Mouse (Mus musculus) ES-E14 (cell line): ENCODE measurements around the gene Smr2. TPM values are rescaled to one million over a fixed set of nuclear protein-coding genes. Genes with fewer than 3 reads are reported as not detected.
"Not testable (repeated sequence)": the region's sequence is repeated elsewhere in the genome, so short reads cannot be mapped to it uniquely, and the experiment has no call there.

Source experiments
- DNase-seq: peaks from one replicate; pipeline ENCODE4 v3.0.0-alpha.2; 2013; ENCODE audit warnings: low read depth, low spot score
- H3K27ac ChIP-seq: 2 replicates; pipeline ENCODE4 v1.5.1; 2012; ENCODE audit warnings: low read depth, mild to moderate bottlenecking, low read length, moderate library complexity, mixed read lengths; ENCODE audit not compliant: poor library complexity, insufficient read depth, severe bottlenecking
- H3K36me3 ChIP-seq: 2 replicates; pipeline ENCODE4 v1.6.1; 2012; ENCODE audit warnings: mild to moderate bottlenecking, low read length, moderate library complexity, mixed read lengths; ENCODE audit not compliant: control insufficient read depth, poor library complexity, insufficient read depth, severe bottlenecking
- H3K4me1 ChIP-seq, 2 experiments: fragments of 150-350 bp in 1 of 2; sonication (generic) in 1 of 2; 2 replicates each; pipeline ENCODE4 v1.6.1; 2012; ENCODE audit warnings: low read length in 2 of 2, mild to moderate bottlenecking in 1 of 2, mixed read lengths in 1 of 2; ENCODE audit not compliant: control insufficient read depth in 2 of 2, insufficient read depth in 2 of 2, poor library complexity in 1 of 2
- H3K4me3 ChIP-seq, 2 experiments: fragments of 150-350 bp in 1 of 2; sonication (generic) in 1 of 2; 2 replicates each; pipeline ENCODE4 v1.5.1; 2012; ENCODE audit warnings: low read length in 2 of 2, low read depth in 1 of 2, mild to moderate bottlenecking in 1 of 2, mixed read lengths in 1 of 2; ENCODE audit not compliant: insufficient read depth in 1 of 2, poor library complexity in 1 of 2, severe bottlenecking in 1 of 2
- H3K9ac ChIP-seq: 2 replicates; pipeline ENCODE4 v1.6.1; 2012; ENCODE audit warnings: low read depth, mild to moderate bottlenecking, low read length, mixed read lengths; ENCODE audit not compliant: poor library complexity, insufficient read depth, severe bottlenecking
- H3K9me3 ChIP-seq: fragments of 150-350 bp; sonication (generic); 2 replicates; pipeline ENCODE4 v1.6.1; 2012; ENCODE audit warnings: low read depth, mild to moderate bottlenecking, low read length; ENCODE audit not compliant: control insufficient read depth, insufficient read depth
- CHD2 ChIP-seq: IDR thresholded peaks from 2 replicates; pipeline ENCODE4 v1.6.1; 2014; ENCODE audit warnings: mild to moderate bottlenecking, low read depth, low read length, inconsistent platforms
- HCFC1 ChIP-seq: IDR thresholded peaks from 2 replicates; pipeline ENCODE4 v1.6.1; 2012; ENCODE audit warnings: low read length, inconsistent platforms, borderline replicate concordance; ENCODE audit not compliant: insufficient read depth
- MAFK ChIP-seq: IDR thresholded peaks from 2 replicates; pipeline ENCODE4 v1.6.1; 2014; ENCODE audit warnings: mild to moderate bottlenecking, low read depth, low read length, inconsistent platforms; ENCODE audit not compliant: insufficient read depth
- ZC3H11A ChIP-seq: IDR thresholded peaks from 2 replicates; pipeline ENCODE4 v1.6.1; 2012; ENCODE audit warnings: low read depth, mild to moderate bottlenecking, inconsistent platforms, low read length, borderline replicate concordance
- ZNF384 ChIP-seq: IDR thresholded peaks from 2 replicates; pipeline ENCODE4 v1.6.1; 2012; ENCODE audit warnings: low read depth, low read length, inconsistent platforms
- in situ Hi-C, 2 experiments: fragments of 600-800 bp; cut with MboI; formaldehyde crosslinking; loops; one replicate each; pipeline ENCODE4 v1.15.1; 2025; ENCODE audit warnings: low sequenced_read_pairs in 2 of 2, inconsistent platforms in 1 of 2; ENCODE audit not compliant: unreplicated experiment in 2 of 2
- total RNA-seq: library from RNA; depleted of rRNA; stranded (reverse); fragments of 300-350 nt; gene quantifications from 2 replicates; pipeline ENCODE4 v1.2.3, GENCODE M21; 2012; rRNA removed

Gene Smr2
- not detected in 2 replicates for total RNA-seq

- H3K4me1 ChIP-seq, H3K9me3 ChIP-seq, in situ Hi-C loops, DNase-seq, H3K9ac ChIP-seq, H3K36me3 ChIP-seq, H3K4me3 ChIP-seq, H3K27ac ChIP-seq: not testable (repeated sequence)
These were observed at the start of gene Smr2 for GRCm38 (mm10) chr5:88086256-88086655. TSS of gene Smr2 (plus strand) at chr5:88086556.

DNA sequence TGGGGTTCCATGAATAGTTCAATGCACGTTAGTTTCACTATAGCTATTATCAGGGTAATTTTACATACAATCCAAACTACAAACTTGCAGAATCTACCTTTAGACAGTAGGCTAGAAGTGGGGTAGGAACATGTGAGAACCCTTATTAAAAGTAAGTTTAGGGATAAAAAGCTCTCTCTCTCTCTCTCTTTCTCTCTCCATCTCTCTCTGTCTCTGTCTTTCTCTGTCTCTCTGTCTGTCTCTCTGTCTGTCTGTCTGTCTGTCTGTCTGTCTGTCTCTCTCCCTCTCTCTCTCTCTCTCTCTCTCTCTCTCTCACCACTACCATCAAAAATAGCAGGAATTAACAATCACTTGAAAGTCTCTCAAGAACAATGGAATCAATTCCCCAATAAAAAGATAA lies 25.1 kb downstream of the Smr2 start, which contains the start of gene Gm11116:
Gene Gm11116 (minus strand): TSS at position 101 of the 400 bp plus-strand sequence.
- peak within 1 kb of the TSS; percentile 60 to 68 for H3K4me3 ChIP-seq
- DNase-seq = no peak

DNA sequence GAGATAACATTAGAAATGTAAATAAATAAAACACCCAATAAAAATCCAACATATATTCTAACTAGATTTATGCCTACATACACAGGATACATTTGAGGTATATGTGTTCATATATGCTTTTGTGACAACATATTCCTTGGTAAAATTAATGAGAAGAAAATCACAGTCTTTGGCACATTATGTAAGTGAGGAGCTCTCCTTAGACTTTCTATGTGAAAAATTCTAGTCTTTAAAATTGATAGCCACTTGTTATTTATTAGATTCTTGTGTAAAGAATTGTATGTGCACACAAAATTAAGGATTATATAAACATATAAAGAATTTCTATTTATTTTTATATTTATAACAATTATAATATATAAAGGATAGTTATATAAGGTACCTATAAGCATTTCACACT lies 67.6 kb downstream of the Smr2 start, which contains the start of gene Gm11115:
Gene Gm11115 (minus strand): TSS at position 101 of the 400 bp plus-strand sequence.
- Histone ChIP-seq H3K9ac (no peak within 1 kb of the TSS), H3K4me3 (no peak within 1 kb of the TSS), H3K9me3 (no peaks in the 10 kb centered on the region), H3K36me3 (no peaks in the 10 kb centered on the region), H3K4me1 (no peaks in the 10 kb centered on the region), H3K27ac (no peak within 1 kb of the TSS)
- in situ Hi-C loops = no loop called here
- no peak for TF ChIP-seq ZC3H11A
- TF ChIP-seq MAFK = no peak
- TF ChIP-seq CHD2 = no peak
- no peak for TF ChIP-seq ZNF384
- no peak for TF ChIP-seq HCFC1
- no peak for DNase-seq

More for the DNA sequence above, 25.1 kb downstream of the Smr2 start, which contains the start of gene Gm11116:
- peak within 1 kb of the TSS; percentile 59 for H3K9ac ChIP-seq
- no peak within 1 kb of the TSS for H3K27ac ChIP-seq
- TF ChIP-seq ZNF384 = no peak
- no peak for TF ChIP-seq HCFC1
- no peak for TF ChIP-seq ZC3H11A
- TF ChIP-seq CHD2 = no peak
- TF ChIP-seq MAFK = no peak
- H3K9me3 ChIP-seq = no peaks in the 10 kb centered on the region
- no peaks in the 10 kb centered on the region for H3K36me3 ChIP-seq
- in situ Hi-C loops = no loop called here
- no peaks in the 10 kb centered on the region for H3K4me1 ChIP-seq

Other genes with a start within 250 kb of the Smr2 start
- not detected in 2 replicates for gene Odam, start 201.5 kb upstream of the Smr2 start, total RNA-seq
- gene Csn3, start 161.0 kb upstream of the Smr2 start, total RNA-seq = 1.6 and 2.2 TPM in 2 replicates
- gene 2310003L06Rik, start 117.1 kb upstream of the Smr2 start, total RNA-seq = 1.3 and 2.7 TPM in 2 replicates
- gene Gm28434, start 117.0 kb upstream of the Smr2 start, total RNA-seq = not detected in 2 replicates
- 0.42 and 0.45 TPM in 2 replicates for gene Cabs1, start 107.1 kb upstream of the Smr2 start, total RNA-seq
- not detected in 2 replicates for gene Smr3a, start 84.0 kb upstream of the Smr2 start, total RNA-seq
- not detected in 2 replicates for gene Gm11116, start 25.0 kb downstream of the Smr2 start, total RNA-seq
- not detected in 2 replicates for gene Gm11115, start 67.5 kb downstream of the Smr2 start, total RNA-seq
- gene Gm7714, start 182.4 kb downstream of the Smr2 start, total RNA-seq = not detected in 2 replicates
- not detected in 2 replicates for gene Prol1, start 230.8 kb downstream of the Smr2 start, total RNA-seq